Mouse (Mus musculus) heart, adult 8-10 months (tissue): ENCODE data around the gene Tab2. TPM values are rescaled to one million over a fixed set of nuclear protein-coding genes. Genes with fewer than 3 reads are reported as not detected.
A peak's percentile ranks its signal among the peaks of the same experiment; 100 is the strongest.

ENCODE experiments used
- DNase-seq: peaks from one replicate; pipeline ENCODE4 v3.0.0; 2022; ENCODE audit warnings: low spot score
- total RNA-seq, 4 experiments: library from RNA; stranded (reverse); gene quantifications; 2 replicates each; pipeline ENCODE4 v1.2.4; 2022

Gene Tab2
- total RNA-seq, result 10 to 100 TPM; 48.7 to 54.6 (median 51.3) TPM

GRCm38 (mm10) chr10:7956228-7957001, at the start of gene Tab2:
Gene Tab2 (minus strand): TSS chr10:7956230.
- DNase-seq, result peak; percentile 88

GRCm38 (mm10) chr10:7992258-7992919, 36.4 kb upstream of the Tab2 start:
- no peak for DNase-seq

DNA sequence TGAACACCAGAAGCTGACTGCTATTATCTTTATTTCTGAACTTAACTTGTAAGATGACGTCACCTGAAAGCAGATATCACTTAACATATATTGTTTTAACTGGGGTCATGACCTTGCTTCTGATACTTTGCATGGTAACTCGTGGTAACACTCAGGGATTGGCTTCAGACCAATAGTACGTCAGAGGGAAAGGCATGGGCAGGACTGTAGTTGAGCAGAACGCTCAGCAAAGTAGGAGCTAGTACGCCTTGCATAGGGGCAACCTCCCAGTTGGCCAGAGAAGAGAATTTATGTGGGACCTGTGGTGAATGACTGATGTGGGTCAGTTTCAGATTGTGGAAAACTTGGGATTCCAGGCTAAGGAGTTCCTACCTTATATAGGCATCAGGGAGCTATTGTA, 35.6 kb upstream of the Tab2 start:
- no peak for DNase-seq

DNA sequence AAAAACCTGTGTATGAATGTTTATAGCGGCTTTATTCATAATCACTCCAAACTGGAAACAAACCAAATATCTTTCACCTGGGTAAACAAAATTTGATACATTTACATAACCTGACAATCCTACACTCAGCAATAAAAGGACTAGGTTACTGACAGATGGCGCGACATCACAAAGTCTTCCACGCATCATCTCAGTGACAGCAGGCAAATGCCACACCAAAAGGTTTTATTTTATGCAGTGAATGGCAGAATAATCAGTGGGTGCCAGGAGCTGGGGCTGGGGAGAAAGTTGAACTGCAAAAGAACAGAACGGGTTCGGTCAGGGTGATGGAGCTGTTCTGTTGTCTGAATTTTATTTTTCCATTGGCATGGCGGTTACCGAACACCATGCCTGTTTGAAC, 31.5 kb upstream of the Tab2 start:
- DNase-seq, result no peak

DNA sequence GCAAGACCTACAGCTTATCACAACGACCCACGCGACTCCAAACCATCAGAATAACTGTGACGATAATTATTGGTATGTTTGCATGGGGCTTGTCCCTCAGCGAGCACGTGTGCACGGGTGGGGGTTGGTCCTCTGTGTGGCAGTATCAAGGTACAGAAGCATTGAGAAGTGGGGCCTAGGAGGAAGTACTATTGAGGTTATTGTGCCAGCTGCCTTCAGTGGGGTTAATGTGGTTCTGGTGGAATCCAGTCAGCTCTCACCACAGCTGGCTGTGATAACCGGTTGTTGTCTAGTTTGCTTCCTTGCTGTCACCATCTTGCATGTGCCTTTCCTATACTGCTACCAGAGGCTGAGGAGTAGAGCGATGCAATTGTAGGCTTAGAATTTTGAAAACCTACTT, 20.4 kb upstream of the Tab2 start:
- DNase-seq, result no peak

- no peak for DNase-seq
Observed at GRCm38 (mm10) chr10:7968747-7969280, 12.8 kb upstream of the Tab2 start.

GRCm38 (mm10) chr10:7967096-7967495, 11.1 kb upstream of the Tab2 start:
- DNase-seq, result no peak

DNA sequence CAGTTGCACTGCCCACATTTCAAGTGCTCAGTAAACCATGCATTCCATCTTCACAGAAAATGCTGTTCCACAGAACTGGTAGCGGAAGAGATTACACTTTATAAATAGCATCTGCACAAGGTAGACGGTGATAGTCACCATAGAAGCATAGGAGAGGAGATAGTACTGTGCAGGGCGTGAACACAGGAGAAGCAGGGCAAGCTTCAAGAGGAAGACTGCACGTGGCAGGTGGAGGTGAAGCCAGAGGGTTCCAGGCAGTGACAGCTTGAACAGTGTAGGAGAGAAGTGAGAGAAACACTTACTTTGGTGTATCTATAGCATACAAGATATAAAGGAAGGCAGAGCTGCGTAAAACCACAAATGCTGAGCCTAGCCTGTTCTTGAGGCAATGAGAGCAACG, 3.0 kb upstream of the Tab2 start:
- no peak for DNase-seq

DNA sequence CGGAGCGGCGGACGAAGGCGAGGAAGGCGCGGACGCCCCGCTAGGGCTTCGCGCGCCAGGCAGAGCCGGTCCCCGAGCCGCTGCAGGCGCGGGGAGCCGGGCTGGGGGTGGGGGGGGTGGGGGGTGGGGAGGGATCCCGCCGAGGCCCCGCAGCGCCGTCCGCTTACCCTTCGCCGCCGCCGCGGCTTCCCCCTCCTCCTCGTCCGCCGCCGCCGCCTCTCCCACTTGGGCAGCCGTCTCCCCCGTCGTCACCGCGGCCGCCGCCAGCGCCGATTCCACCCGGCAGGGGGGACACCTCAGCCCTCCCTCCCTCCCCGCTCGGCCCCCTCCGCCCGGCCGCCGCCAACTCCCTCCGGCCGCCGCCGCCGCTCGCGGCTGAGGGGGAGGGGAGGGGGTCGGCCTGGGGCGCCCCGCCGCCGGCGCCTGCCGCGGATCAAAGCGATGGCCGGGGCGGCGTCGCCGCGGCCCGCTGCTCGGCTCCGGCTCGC, 352 bp downstream of the Tab2 start:
- DNase-seq, result peak; percentile 8

GRCm38 (mm10) chr10:7954989-7955633, 919 bp downstream of the Tab2 start:
- peak; percentile 42 for DNase-seq

DNA sequence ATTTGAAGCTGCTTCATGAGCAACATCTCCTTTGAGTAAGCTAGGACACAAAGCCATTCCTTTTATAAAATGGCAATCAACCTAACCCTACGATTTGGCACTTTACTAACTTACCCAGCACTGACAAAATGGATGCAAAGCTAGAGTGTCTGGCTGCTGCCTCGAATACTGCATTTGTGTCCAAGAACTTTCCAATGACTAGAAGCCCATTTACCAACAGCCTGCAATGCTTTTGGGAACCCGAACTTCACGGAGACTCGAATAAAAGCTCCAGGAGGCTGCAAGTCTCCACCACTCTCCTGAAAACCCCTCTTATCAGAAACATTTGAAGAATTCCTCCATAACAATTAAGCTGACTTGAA, 1.4 kb downstream of the Tab2 start:
- no peak for DNase-seq

- DNase-seq, result no peak
Observed at GRCm38 (mm10) chr10:7943006-7943405, 13.0 kb downstream of the Tab2 start.

GRCm38 (mm10) chr10:7936556-7937192, 19.4 kb downstream of the Tab2 start:
- DNase-seq, result no peak

GRCm38 (mm10) chr10:7932958-7933357, 23.1 kb downstream of the Tab2 start:
- DNase-seq, result no peak

DNA sequence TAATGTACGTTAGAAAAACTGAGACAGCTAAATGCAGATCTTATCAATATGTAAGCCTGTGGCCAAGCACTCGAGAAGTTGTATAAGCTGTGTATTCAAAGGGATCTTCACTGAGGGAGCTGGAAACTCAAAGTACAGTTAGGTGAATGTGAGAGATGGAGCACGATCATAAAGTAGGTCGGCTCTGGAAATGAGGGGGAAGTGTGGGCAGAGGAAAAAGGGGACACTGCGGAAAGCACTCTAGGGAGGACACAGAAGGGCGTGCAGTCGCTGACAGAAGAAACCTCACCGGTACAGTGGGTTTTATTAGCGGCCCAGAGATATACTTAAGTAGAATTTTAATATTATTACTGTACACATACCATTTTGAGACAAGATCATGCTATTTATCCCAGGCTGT, 27.0 kb downstream of the Tab2 start:
- DNase-seq, result no peak

- no peak for DNase-seq
Observed at GRCm38 (mm10) chr10:7925481-7925880, 30.5 kb downstream of the Tab2 start.

DNA sequence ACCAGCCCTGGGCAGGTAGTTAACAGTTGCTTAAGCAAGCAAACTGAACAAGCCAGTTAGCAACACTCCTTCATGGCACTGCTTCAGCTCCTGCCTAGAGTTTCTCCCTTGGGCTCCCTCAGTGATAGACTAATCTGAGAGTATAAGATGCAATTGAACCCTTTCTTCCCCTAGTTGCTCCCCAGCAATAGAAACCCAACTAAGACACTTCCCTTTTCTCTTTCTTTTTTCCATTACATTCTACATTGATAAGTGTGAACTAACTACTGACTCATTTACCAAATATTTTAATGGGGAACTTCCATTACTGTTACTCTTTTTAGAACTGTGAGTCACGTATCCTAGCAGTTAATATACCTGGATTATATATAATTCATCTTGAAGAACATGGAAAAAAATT, 32.6 kb downstream of the Tab2 start:
- DNase-seq, result no peak

DNA sequence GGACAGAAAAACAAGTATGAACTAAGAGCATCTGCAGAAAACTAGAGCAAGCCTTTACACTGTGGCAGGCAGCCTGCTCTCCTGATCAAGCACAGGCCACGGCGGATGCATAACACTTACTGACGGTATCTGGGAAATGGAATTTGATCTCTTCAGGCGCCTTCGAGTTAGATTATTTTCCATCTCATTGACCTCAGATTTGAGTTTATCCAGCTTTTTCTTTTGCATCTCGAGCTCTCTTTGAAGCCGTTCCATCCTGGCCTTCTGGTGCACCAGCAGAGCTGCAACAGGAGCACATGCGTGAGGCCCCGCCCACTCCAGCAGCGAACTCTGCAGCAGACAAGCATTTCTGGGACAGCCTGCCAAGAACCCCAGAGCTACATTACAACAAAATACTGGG, 44.8 kb downstream of the Tab2 start:
- DNase-seq, result no peak

GRCm38 (mm10) chr10:7907151-7907550, 48.9 kb downstream of the Tab2 start:
- DNase-seq, result no peak

DNA sequence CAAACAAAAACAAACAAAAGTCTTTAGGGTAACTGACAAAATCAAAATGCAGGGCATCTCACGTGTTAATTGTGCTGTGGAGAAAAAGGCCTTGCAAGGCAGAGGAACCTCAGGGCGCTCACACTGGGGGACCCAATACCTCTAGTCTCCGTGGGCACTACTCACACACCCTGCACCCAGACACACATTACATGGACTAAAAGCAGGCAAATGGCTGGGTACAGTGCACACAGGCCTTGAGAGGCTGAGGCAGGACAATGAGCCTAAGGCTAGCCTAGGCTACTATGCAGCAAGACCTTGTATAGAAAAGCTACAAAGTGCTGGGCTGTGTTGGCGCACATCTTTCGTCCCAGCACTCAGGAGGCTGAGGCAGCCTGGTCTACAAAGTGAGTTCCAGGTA, 51.9 kb downstream of the Tab2 start:
- DNase-seq, result no peak

DNA sequence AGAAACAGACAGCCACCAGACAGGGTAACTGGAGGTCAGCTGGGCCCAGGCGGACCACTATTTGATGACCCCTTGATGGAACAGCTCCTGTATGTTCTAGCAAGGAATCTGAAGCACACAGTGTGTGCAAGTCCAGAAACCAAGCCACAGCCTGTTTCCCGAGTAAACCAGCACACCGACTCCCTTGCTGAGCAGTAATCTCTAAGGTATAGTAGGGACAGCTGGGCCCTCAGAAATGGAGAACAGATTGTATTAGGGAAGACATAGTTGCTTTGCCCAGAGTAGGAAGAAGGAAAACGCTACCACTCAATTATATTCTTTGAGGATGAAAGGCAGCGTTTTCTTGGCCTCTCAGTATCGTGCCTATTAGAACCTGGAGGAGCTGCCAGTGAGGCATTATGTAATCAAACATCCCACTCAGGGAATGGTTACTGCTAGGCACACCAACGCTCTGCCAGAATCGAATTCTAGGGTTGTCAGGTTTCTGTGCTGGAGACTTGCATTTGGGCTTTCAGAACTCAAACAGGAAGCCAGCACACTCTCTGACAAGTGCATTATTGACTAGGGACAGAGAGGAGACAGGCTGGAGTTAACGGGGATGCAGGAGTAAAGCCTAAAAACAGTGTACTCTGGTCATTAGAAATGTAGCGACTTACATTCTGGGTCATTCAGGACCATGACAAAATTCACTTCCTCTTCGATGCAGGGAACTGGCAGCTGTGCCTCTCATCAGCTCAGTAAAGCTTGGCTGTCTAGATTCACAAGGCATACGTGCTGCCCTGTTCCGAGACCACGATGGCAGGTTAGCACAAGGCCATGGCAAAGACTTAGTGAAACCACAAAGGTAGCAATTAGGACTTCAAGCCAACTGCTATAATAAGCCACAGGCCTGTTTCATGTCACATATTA, 55.1 kb downstream of the Tab2 start:
- DNase-seq, result no peak
